Mouse (Mus musculus) mature B cell (primary cell): ENCODE measurements around the gene Eras.
"Not testable (repeated sequence)": the region's sequence is repeated elsewhere in the genome, so short reads cannot be mapped to it uniquely, and the experiment has no call there.

Experiments used
- in situ Hi-C: fragments of 300-500 bp; cut with MboI; formaldehyde crosslinking; loops from 2 replicates; pipeline ENCODE4 v1.14.3; 2019

The Eras gene

GRCm38 (mm10) chrX:7928270-7928790 is at the start of gene Eras:
TSS of gene Eras (minus strand) at chrX:7928607.
- in situ Hi-C loops, result no loop called here

GRCm38 (mm10) chrX:7977892-7978291 is 49.5 kb upstream of the Eras start, which contains the start of gene Gata1:
TSS of gene Gata1 (minus strand) at chrX:7978071.
- in situ Hi-C loops, result no loop called here

- in situ Hi-C loops, result no loop called here
Measured at GRCm38 (mm10) chrX:7971292-7971691, 42.9 kb upstream of the Eras start.

GRCm38 (mm10) chrX:7968899-7969298 is 40.5 kb upstream of the Eras start:
- in situ Hi-C loops, result no loop called here

- in situ Hi-C loops, result no loop called here
Measured at GRCm38 (mm10) chrX:7968226-7968625, 39.8 kb upstream of the Eras start.

GRCm38 (mm10) chrX:7967596-7968201 is 39.3 kb upstream of the Eras start:
- in situ Hi-C loops, result no loop called here

GRCm38 (mm10) chrX:7966161-7966560 is 37.8 kb upstream of the Eras start:
- in situ Hi-C loops, result no loop called here

GRCm38 (mm10) chrX:7963829-7964626 is 35.6 kb upstream of the Eras start:
- in situ Hi-C loops, result no loop called here

- in situ Hi-C loops, result no loop called here
Measured at GRCm38 (mm10) chrX:7958868-7959267, 30.5 kb upstream of the Eras start.

- in situ Hi-C loops, result no loop called here
Measured at GRCm38 (mm10) chrX:7950091-7950490, 21.7 kb upstream of the Eras start.

- in situ Hi-C loops, result no loop called here
Measured at GRCm38 (mm10) chrX:7947900-7948492, 19.6 kb upstream of the Eras start.

- in situ Hi-C loops, result no loop called here
Measured at GRCm38 (mm10) chrX:7947108-7947899, 18.9 kb upstream of the Eras start, which contains the start of gene Hdac6. TSS of gene Hdac6 (minus strand) at chrX:7947889.

GRCm38 (mm10) chrX:7945618-7946017 is 17.2 kb upstream of the Eras start:
- in situ Hi-C loops, result no loop called here

- in situ Hi-C loops, result no loop called here
Measured at GRCm38 (mm10) chrX:7937667-7938066, 9.3 kb upstream of the Eras start.

- in situ Hi-C loops, result no loop called here
Measured at GRCm38 (mm10) chrX:7936874-7937273, 8.5 kb upstream of the Eras start.

- in situ Hi-C loops, result no loop called here
Measured at GRCm38 (mm10) chrX:7927116-7927515, 1.3 kb downstream of the Eras start.

- in situ Hi-C loops, result no loop called here
Measured at GRCm38 (mm10) chrX:7926266-7926665, 2.1 kb downstream of the Eras start.

- in situ Hi-C loops, result no loop called here
Measured at GRCm38 (mm10) chrX:7922032-7922431, 6.4 kb downstream of the Eras start.

- in situ Hi-C loops, result no loop called here
Measured at GRCm38 (mm10) chrX:7919601-7920383, 8.6 kb downstream of the Eras start, which contains the start of gene Pcsk1n. TSS of gene Pcsk1n (plus strand) at chrX:7919822.

GRCm38 (mm10) chrX:7917960-7918359 is 10.4 kb downstream of the Eras start:
- in situ Hi-C loops, result not testable (repeated sequence)

GRCm38 (mm10) chrX:7915669-7916068 is 12.7 kb downstream of the Eras start:
- in situ Hi-C loops, result not testable (repeated sequence)
